Mouse (Mus musculus): Measurements from ENCODE around the gene Ccdc92b. TPM values are rescaled to one million over a fixed set of nuclear protein-coding genes. Genes with fewer than 3 reads are reported as not detected.
A peak's percentile ranks its signal among the peaks of the same experiment; 100 is the strongest.

The Ccdc92b gene
- polyA plus RNA-seq, 1 experiment from 2014 or later, result 5.3 TPM

DNA sequence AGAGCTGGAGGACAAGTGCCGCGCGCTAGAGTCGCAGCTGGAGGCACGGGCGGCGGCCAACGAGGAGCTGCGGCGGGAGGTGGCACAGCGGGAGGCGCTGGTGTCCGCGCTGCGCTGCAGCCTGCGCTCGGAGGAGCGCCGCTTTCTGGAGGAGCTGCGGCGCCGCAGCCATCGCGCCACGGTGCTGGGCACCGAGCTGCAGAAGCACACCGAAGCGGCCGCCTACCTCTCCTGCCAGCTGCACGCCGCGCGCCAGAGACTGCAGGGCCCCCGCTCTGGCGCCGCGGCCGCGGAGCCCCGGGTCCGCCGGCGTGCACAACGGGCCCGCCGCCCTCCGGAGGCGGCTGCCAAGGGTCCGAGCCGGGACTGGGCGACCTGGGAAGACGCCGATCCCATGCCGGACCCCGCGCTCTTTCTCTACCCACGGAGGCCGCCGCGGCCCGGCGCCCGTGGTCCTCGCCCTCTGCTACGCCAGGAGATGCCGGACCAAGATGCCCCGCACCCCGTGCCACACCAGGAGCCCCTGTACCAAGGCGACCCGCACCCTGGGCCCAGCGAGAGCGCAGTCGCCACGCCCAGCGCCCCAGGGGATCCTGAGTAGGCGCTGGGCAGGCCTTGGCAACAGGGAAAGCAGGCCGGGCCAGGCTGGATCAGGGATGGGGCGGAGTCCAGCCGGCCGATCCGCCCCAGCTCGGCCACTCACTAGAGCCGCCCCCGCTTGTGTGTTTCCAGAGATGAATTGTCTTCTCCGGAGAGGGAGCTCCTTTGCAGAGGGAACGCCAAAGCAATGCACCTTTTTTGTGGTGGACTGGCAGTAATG is 18.8 kb downstream of the Ccdc92b start:
- Histone ChIP-seq H3K4me2 (peak overlapping the region; percentile 95), H3K27me3 (replicated peaks; ENCODE audit: control insufficient read depth, insufficient read depth, low read length) (peaks cover 42% of the 10 kb centered on the region), H3K9me3 (ENCODE audit: control insufficient read depth, low read length) (no peaks in the 10 kb centered on the region), H3K4me3 (ENCODE audit: low read depth, low read length) (peak overlapping the region; percentile 67), H3K36me3 (ENCODE audit: control insufficient read depth, insufficient read depth, low read length) (no peaks in the 10 kb centered on the region), H3K4me1 (replicated peaks; ENCODE audit: control insufficient read depth, insufficient read depth, low read length) (peaks cover 8% of the 10 kb centered on the region), H3K27ac (ENCODE audit: low read depth, low read length) (no peak overlapping the region; the same call in 1 of the 2 replicates), H3K9ac (ENCODE audit: low read depth, low read length) (peak overlapping the region; percentile 47)
- DNase-seq (ENCODE audit: low spot score) (peak; percentile 74), ATAC-seq (replicated peaks; ENCODE audit: low FRiP score) (peak; percentile 76)
- WGBS, result under 1% methylated on average over 86 of the region's 86 CpGs

DNA sequence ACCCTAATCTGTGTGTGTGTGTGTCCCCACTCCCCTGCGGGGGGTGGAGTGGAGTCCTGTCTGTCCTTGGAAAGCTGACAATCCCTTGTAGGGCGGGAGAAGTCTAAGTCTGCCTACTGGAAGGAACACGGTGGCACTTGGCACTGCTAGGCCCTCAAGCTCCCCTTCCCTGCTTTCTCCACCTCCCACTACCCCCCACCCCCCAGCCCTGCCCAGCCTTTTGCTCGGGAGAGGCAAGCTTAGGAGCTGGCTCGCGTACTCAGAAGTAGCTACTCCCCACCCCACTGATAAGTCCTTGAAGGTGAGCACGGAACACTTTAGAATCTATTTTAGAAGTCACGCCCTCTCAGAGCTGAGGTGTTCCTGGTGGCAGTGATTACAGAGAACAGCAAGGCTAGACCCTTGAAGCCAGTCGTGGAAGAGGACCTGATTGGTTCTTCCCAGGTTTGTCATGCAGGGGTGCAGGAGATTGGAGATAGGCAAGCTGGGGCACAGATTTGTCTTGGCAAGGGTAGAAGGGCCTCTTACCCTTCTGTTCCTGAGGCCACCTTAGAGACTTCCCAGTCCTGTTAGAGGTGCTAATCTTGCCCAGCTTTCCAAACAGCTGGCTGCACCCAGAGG is 19.5 kb downstream of the Ccdc92b start:
- H3K27ac ChIP-seq (ENCODE audit: low read depth, low read length), result no peak overlapping the region
- peak; percentile 12; the same call in 1 of the 2 replicates for ATAC-seq (replicated peaks; ENCODE audit: low FRiP score)
- H3K36me3 ChIP-seq (ENCODE audit: control insufficient read depth, insufficient read depth, low read length), result no peaks in the 10 kb centered on the region
- no peak overlapping the region; the same call in 1 of the 2 replicates for H3K9ac ChIP-seq (ENCODE audit: low read depth, low read length)
- peaks cover 42% of the 10 kb centered on the region for H3K27me3 ChIP-seq (replicated peaks; ENCODE audit: control insufficient read depth, insufficient read depth, low read length)
- peaks cover 8% of the 10 kb centered on the region for H3K4me1 ChIP-seq (replicated peaks; ENCODE audit: control insufficient read depth, insufficient read depth, low read length)
- WGBS, result 13% methylated on average over 9 of the region's 9 CpGs
- H3K4me3 ChIP-seq (ENCODE audit: low read depth, low read length), result peak overlapping the region; percentile 67
- H3K9me3 ChIP-seq (ENCODE audit: control insufficient read depth, low read length), result no peaks in the 10 kb centered on the region
- H3K4me2 ChIP-seq, result peak overlapping the region; percentile 95
- DNase-seq (ENCODE audit: low spot score), result no peak

DNA sequence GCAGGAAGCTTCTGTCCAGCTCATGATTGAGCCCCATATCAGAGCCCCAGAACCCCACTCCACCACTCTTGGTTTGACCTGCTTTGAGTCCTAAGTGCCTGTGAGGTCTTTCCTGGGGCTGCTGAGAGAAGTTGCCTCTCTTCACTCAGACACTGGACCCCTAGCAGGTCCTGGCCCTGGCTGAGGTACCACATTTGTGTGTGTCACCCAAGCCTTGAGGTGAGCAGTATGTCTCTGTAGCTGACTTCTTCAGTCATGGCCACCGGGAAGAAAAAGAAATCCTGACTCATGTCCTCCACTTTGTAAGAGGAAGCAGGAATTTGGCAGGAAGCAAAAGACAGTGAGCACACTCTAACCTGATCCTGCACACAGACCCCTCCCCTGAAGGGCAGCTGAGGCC is 20.2 kb downstream of the Ccdc92b start:
- H3K27me3 ChIP-seq (replicated peaks; ENCODE audit: control insufficient read depth, insufficient read depth, low read length), result peaks cover 42% of the 10 kb centered on the region
- H3K4me2 ChIP-seq, result no peak overlapping the region
- H3K9ac ChIP-seq (ENCODE audit: low read depth, low read length), result no peak overlapping the region
- no peak for DNase-seq (ENCODE audit: low spot score)
- peaks cover 8% of the 10 kb centered on the region for H3K4me1 ChIP-seq (replicated peaks; ENCODE audit: control insufficient read depth, insufficient read depth, low read length)
- WGBS, result 42% methylated on average over 1 of the region's 1 CpGs
- no peak overlapping the region for H3K27ac ChIP-seq (ENCODE audit: low read depth, low read length)
- ATAC-seq (replicated peaks; ENCODE audit: low FRiP score), result no peak
- H3K9me3 ChIP-seq (ENCODE audit: control insufficient read depth, low read length), result no peaks in the 10 kb centered on the region
- no peak overlapping the region for H3K4me3 ChIP-seq (ENCODE audit: low read depth, low read length)
- H3K36me3 ChIP-seq (ENCODE audit: control insufficient read depth, insufficient read depth, low read length), result no peaks in the 10 kb centered on the region

DNA sequence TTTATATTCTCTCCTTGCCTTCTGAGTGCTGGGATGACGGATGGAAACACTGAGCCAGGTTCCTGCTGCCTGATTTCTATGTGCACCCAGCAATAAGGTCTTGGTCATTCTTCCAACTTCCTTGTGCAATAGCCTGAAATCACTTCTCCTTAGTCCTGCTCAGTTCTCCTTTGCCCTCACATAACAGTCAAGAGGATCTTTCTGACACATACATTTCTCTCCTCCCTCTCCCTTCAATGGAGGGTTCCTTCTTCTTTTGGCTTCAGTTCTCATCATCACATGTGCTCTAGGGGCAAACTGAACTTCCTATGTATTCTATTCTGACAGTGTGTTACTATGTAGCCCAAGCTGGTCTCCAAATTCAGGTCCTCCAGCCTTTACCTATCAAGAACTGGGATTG is 28.6 kb downstream of the Ccdc92b start:
- 92% methylated on average over 1 of the region's 1 CpGs for WGBS
- ATAC-seq (replicated peaks; ENCODE audit: low FRiP score), result no peak
- no peak for DNase-seq (ENCODE audit: low spot score)
- Histone ChIP-seq H3K27me3 (replicated peaks; ENCODE audit: control insufficient read depth, insufficient read depth, low read length) (no peaks in the 10 kb centered on the region), H3K9me3 (ENCODE audit: control insufficient read depth, low read length) (no peaks in the 10 kb centered on the region), H3K27ac (ENCODE audit: low read depth, low read length) (peak overlapping the region; percentile 75; the same call in 1 of the 2 replicates), H3K9ac (ENCODE audit: low read depth, low read length) (no peak overlapping the region), H3K4me3 (ENCODE audit: low read depth, low read length) (no peak overlapping the region), H3K4me2 (no peak overlapping the region; the same call in 1 of the 2 replicates), H3K36me3 (ENCODE audit: control insufficient read depth, insufficient read depth, low read length) (no peaks in the 10 kb centered on the region), H3K4me1 (replicated peaks; ENCODE audit: control insufficient read depth, insufficient read depth, low read length) (peaks cover 28% of the 10 kb centered on the region)

DNA sequence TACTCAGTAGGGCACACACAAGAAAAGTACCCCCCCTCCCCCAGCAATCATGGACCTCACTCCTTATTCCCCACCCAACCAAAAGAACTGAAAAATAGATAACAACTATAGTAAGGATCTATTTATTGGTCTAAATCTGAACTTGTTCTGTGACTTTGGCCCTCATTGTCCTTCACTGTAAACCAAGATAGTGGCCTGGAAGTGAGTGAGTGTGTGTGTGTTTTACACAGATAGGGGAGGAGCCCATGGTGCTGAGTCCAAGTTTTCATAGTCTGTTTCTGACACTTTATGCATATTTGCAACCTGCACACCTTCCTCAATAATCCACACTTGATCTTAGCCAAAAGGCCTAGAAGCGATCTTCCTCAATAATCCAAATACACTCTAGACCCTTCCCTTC is 29.3 kb downstream of the Ccdc92b start:
- Histone ChIP-seq H3K4me1 (replicated peaks; ENCODE audit: control insufficient read depth, insufficient read depth, low read length) (peaks cover 34% of the 10 kb centered on the region), H3K27ac (ENCODE audit: low read depth, low read length) (peak overlapping the region; percentile 75), H3K4me2 (peak overlapping the region; percentile 57), H3K9ac (ENCODE audit: low read depth, low read length) (peak overlapping the region; percentile 95), H3K4me3 (ENCODE audit: low read depth, low read length) (peak overlapping the region; percentile 99), H3K36me3 (ENCODE audit: control insufficient read depth, insufficient read depth, low read length) (peaks cover 4% of the 10 kb centered on the region), H3K27me3 (replicated peaks; ENCODE audit: control insufficient read depth, insufficient read depth, low read length) (no peaks in the 10 kb centered on the region), H3K9me3 (ENCODE audit: control insufficient read depth, low read length) (no peaks in the 10 kb centered on the region)
- ATAC-seq (replicated peaks; ENCODE audit: low FRiP score), result peak; percentile 30
- DNase-seq (ENCODE audit: low spot score), result no peak
- WGBS, result 8% methylated on average over 1 of the region's 1 CpGs

DNA sequence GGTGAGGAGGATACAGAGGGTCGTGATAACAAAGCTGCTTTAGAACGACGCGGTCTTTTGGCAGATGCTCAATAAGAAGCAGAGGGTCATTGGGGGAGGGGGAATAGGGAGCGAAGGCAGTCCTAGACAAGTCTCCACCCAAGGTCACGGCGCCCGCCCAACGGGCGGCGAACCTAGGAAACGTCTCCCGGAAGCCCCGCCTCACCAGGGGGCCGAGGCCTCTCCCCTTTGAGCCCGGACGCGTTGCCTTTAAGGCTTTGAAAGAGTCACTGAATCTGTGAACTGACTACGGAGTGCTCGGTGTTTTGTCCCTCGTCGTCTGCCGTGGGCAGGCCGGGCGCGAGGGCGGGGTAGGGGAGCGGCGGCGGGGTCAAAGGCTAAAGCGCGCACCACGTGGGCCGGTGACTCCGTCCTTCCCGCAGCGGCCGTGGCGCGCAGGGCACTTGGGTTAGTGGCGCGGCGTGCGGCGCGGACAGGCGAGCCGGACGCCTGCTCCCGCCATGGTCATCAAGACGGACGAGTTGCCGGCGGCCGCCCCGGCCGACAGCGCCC is 29.8 kb downstream of the Ccdc92b start, which contains the start of gene Cluh:
TSS of gene Cluh (plus strand) at position 401 of the 552 bp plus-strand sequence.
- peak within 1 kb of the TSS; percentile 99 for H3K4me3 ChIP-seq (ENCODE audit: low read depth, low read length)
- peak within 1 kb of the TSS; percentile 90 for H3K27ac ChIP-seq (ENCODE audit: low read depth, low read length)
- H3K9ac ChIP-seq (ENCODE audit: low read depth, low read length), result peak within 1 kb of the TSS; percentile 95
- peaks cover 9% of the 10 kb centered on the region for H3K36me3 ChIP-seq (ENCODE audit: control insufficient read depth, insufficient read depth, low read length)
- under 1% methylated on average over 58 of the region's 58 CpGs for WGBS
- ATAC-seq (replicated peaks; ENCODE audit: low FRiP score), result peak; percentile 91
- no peaks in the 10 kb centered on the region for H3K27me3 ChIP-seq (replicated peaks; ENCODE audit: control insufficient read depth, insufficient read depth, low read length)
- peak; percentile 97 for DNase-seq (ENCODE audit: low spot score)
- no peaks in the 10 kb centered on the region for H3K9me3 ChIP-seq (ENCODE audit: control insufficient read depth, low read length)
- peaks cover 36% of the 10 kb centered on the region for H3K4me1 ChIP-seq (replicated peaks; ENCODE audit: control insufficient read depth, insufficient read depth, low read length)
- H3K4me2 ChIP-seq, result peak within 1 kb of the TSS; percentile 57

DNA sequence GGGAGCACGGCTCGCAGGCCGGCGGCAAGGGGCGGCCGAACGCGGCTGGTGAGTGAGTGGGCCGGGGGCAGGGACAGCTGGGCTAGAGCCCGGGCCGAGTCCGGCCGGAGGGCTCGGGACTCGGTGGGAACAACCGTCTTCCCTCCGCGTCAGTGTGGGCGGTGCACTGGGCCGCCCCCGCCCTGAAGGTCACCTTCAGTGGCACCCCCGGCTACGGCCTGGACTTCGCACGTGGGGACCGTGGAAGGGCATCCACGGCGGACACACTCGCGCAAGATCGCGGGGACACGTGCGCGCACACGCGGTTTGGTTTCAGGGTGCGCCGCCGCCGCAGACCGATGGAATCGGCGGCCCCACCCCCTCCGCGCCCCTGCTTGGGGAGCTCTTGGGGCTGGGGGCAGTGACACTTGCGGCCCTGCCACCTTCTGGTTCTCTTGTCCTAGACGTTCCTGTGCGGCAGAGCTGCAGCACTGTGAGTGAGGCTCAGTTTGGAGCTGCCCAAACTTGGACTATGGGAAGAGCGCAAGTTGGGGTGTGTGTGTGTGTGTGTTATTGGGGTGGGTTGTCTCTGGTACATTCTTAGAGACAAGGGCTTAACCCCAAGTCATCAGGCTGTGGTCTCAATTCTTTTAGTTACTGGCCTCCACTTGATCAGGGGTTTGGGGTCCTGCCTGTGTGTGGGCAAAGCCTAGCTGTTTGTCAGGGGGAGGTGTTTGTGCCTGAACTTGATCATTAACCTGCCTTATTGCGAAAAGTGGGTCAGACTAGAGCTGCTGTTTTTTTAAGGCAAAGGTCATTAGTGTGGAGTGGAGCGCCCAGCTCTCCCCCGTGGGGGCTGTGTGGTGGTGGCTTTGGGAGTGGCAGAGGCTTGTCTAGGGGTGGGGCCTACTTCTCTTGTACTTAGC is 30.5 kb downstream of the Ccdc92b start:
- H3K9me3 ChIP-seq (ENCODE audit: control insufficient read depth, low read length), result no peaks in the 10 kb centered on the region
- peak overlapping the region; percentile 90 for H3K27ac ChIP-seq (ENCODE audit: low read depth, low read length)
- peak overlapping the region; percentile 95 for H3K9ac ChIP-seq (ENCODE audit: low read depth, low read length)
- DNase-seq (ENCODE audit: low spot score), result no peak
- peaks cover 36% of the 10 kb centered on the region for H3K4me1 ChIP-seq (replicated peaks; ENCODE audit: control insufficient read depth, insufficient read depth, low read length)
- H3K27me3 ChIP-seq (replicated peaks; ENCODE audit: control insufficient read depth, insufficient read depth, low read length), result no peaks in the 10 kb centered on the region
- peaks cover 11% of the 10 kb centered on the region for H3K36me3 ChIP-seq (ENCODE audit: control insufficient read depth, insufficient read depth, low read length)
- peak overlapping the region; percentile 99 for H3K4me3 ChIP-seq (ENCODE audit: low read depth, low read length)
- peak; percentile 60 for ATAC-seq (replicated peaks; ENCODE audit: low FRiP score)
- peak overlapping the region; percentile 57 for H3K4me2 ChIP-seq
- 1% methylated on average over 53 of the region's 53 CpGs for WGBS

DNA sequence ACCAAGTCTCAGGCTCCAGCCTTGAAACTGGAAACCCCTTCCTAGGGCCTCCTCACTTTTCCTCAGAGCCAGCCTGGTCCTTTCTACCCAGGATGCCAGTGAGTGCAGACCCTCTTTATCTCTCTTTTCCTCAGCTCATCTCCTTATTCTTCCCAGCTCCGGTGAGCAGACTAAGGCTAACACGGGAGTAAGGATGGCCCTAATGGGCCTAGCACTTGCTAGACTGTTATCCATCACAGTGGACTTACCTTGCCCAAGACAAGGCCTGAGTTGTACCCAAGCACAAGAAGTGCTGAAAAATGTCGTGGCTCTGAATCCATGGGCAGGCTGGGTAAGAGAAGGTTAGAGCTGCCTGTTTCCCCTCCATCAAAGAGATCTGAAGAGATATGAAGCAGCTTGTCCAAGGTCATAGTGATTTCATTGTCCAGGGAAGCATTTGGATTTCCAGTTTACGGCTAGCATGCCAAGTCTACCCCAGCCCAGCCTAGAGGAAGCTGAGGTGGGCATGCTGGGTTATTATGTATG is 31.2 kb downstream of the Ccdc92b start:
- H3K4me2 ChIP-seq, result peak overlapping the region; percentile 57
- ATAC-seq (replicated peaks; ENCODE audit: low FRiP score) (no peak), DNase-seq (ENCODE audit: low spot score) (no peak)
- no peaks in the 10 kb centered on the region for H3K9me3 ChIP-seq (ENCODE audit: control insufficient read depth, low read length)
- 50% methylated on average over 4 of the region's 4 CpGs for WGBS
- H3K9ac ChIP-seq (ENCODE audit: low read depth, low read length), result peak overlapping the region; percentile 95
- H3K36me3 ChIP-seq (ENCODE audit: control insufficient read depth, insufficient read depth, low read length), result peaks cover 11% of the 10 kb centered on the region
- H3K4me3 ChIP-seq (ENCODE audit: low read depth, low read length), result peak overlapping the region; percentile 99
- no peaks in the 10 kb centered on the region for H3K27me3 ChIP-seq (replicated peaks; ENCODE audit: control insufficient read depth, insufficient read depth, low read length)
- peaks cover 36% of the 10 kb centered on the region for H3K4me1 ChIP-seq (replicated peaks; ENCODE audit: control insufficient read depth, insufficient read depth, low read length)
- peak overlapping the region; percentile 90; the same call in 1 of the 2 replicates for H3K27ac ChIP-seq (ENCODE audit: low read depth, low read length)

All from liver, embryonic 11.5 days (tissue).